Comparison of ENCODE assay signal across 8 mouse cellular contexts in the genomic region with DNA sequence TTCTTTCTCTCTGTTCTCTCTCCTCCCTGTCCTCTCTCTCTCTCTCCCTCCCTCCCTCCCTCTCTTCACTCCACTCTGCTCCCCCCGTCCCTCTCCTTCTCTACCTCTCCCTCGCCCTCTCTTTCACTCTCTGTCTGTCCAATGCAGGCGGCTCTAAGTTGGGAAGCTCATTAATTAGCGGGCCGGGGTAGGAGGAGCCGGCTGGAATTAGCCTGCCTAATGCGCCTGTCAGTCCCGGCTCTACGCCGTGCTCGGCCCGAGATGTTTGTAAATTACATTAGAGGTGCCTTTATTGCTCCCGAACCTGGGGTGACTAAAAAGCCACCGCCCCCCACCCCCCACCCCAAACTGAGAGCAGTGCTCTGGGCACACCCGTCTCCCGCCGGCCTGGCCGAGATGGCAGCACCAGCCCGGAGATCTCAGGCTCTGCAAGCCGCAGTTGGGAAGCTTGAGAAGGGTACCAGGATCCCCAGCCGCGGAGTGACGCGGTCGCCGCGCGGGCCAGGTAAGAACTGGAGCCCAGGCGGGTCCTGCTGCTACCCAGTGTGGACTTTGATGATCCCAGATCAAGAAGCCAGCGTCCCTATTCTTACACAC. TPM values are rescaled to one million over a fixed set of nuclear protein-coding genes. Genes with fewer than 3 reads are reported as not detected.
A peak's percentile ranks its signal among the peaks of the same experiment; 100 is the strongest.
DNase-seq lines count a peak whose midpoint lies in the region; ATAC-seq and TF ChIP-seq lines count a peak whose summit lies in the region.

A gene (minus strand): TSS at position 47 of the 597 bp plus-strand sequence.

- 0 out of 2 replicates have a peak within 1 kb of the TSS, but pooled peaks have one; percentile 11 for H3K9ac ChIP-seq in heart, embryonic 15.5 days

- no peaks in the 10 kb centered on the region for H3K36me3 ChIP-seq in heart, embryonic 15.5 days
- no peaks in the 10 kb centered on the region for H3K36me3 ChIP-seq in midbrain, embryonic 10.5 days

- no peaks in the 10 kb centered on the region for H3K9me3 ChIP-seq in heart, embryonic 15.5 days (replicated peaks)
- no peaks in the 10 kb centered on the region for H3K9me3 ChIP-seq in midbrain, embryonic 10.5 days (replicated peaks)

- H3K27me3 ChIP-seq in heart, embryonic 15.5 days = peaks cover 95% of the 10 kb centered on the region
- H3K27me3 ChIP-seq in midbrain, embryonic 10.5 days (ENCODE audit: low read depth, poor library complexity, severe bottlenecking) = peaks cover 100% of the 10 kb centered on the region

- under 1% methylated on average over 30 of the region's 30 CpGs for WGBS in heart, embryonic 15.5 days
- under 1% methylated on average over 30 of the region's 30 CpGs for WGBS in midbrain, embryonic 10.5 days

- peak within 1 kb of the TSS; percentile 68 for H3K4me2 ChIP-seq in heart, embryonic 15.5 days

- H3K4me1 ChIP-seq in heart, embryonic 15.5 days (replicated peaks) = peaks cover 43% of the 10 kb centered on the region
- peaks cover 43% of the 10 kb centered on the region for H3K4me1 ChIP-seq in midbrain, embryonic 10.5 days

- 0 out of 2 replicates have a peak, but pooled peaks have one; percentile 10 for ATAC-seq in heart, embryonic 15.5 days (replicated peaks; ENCODE audit: insufficient number of reproducible peaks, insufficient read depth, low FRiP score, low read depth)

- TF ChIP-seq CTCF in left cerebral cortex, adult 2 months (IDR thresholded peaks at IDR 0.05) = no peak

- intact Hi-C loops in heart, postnatal 14 days (cut with DNase I) = loop anchor here (5.0 kb wide), 1 partner anchor 201 kb away; no protein-coding TSS in a partner anchor
- intact Hi-C loops in left cerebral cortex, adult 2 months (cut with DNase I) = loop anchor here (5.0 kb wide), 1 partner anchor 1629 kb away; no protein-coding TSS in a partner anchor

- peak; percentile 9 to 54 for DNase-seq in heart, adult 18-20 months
- DNase-seq in heart, postnatal 14 days = no peak
- DNase-seq in embryo, embryonic 10 days (ENCODE audit: low spot score) = peak; percentile 56
- DNase-seq in midbrain, embryonic 10.5 days (ENCODE audit: low spot score) = peak; percentile 47
- DNase-seq in left cerebral cortex, adult 2 months (ENCODE audit: extremely low spot score in 1 of 2, low spot score in 2 of 2) = no peak
- no peak for DNase-seq in right cerebral cortex, adult 18-20 months
- DNase-seq in lung, postnatal 10 days = no peak

- peak within 1 kb of the TSS; percentile 44 for H3K4me3 ChIP-seq in heart, embryonic 15.5 days
- H3K4me3 ChIP-seq in midbrain, embryonic 10.5 days = peak within 1 kb of the TSS; percentile 39
- H3K4me3 ChIP-seq in left cerebral cortex, adult 2 months = no peak within 1 kb of the TSS

- H3K27ac ChIP-seq in heart, embryonic 15.5 days = no peak within 1 kb of the TSS
- no peak within 1 kb of the TSS for H3K27ac ChIP-seq in midbrain, embryonic 10.5 days (replicated peaks)
- H3K27ac ChIP-seq in left cerebral cortex, adult 2 months = no peak within 1 kb of the TSS

RNA-seq across cellular contexts. Expression of the gene that starts here (rescaled TPM):
- total RNA-seq in heart, adult 18-20 months (2021) = under 1 TPM in 1 of 2 experiments, not detected in 1; 0.18 TPM
- total RNA-seq in heart, postnatal 14 days (2021) = not detected
- polyA plus RNA-seq in heart, embryonic 15.5 days (2015; fragmentation: Nextera tagmentation; extraction: Ambion mirVana) = not detected in 2 replicates
- polyA plus RNA-seq in midbrain, embryonic 10.5 days (2016; fragmentation: Nextera tagmentation; extraction: Ambion mirVana) = 0.05 TPM in 1 of 2 replicates, not detected in the other
- not detected for total RNA-seq in left cerebral cortex, adult 2 months (2021)

Comparison
In these comparisons a context has a peak if more than half of its experiments do, and no peak if none do; other contexts are left out.
1. Peak in DNase-seq in heart, adult 18-20 months; RNA of the gene not detected or under 1 TPM.
2. Peak in ATAC-seq, H3K4me3 ChIP-seq, H3K9ac ChIP-seq and H3K4me2 ChIP-seq in heart, embryonic 15.5 days; RNA of the gene not detected or under 1 TPM.
3. Peak in DNase-seq and H3K4me3 ChIP-seq in midbrain, embryonic 10.5 days; RNA of the gene not detected or under 1 TPM.